7 mouse cellular contexts compared by ENCODE assay signal in the genomic region with DNA sequence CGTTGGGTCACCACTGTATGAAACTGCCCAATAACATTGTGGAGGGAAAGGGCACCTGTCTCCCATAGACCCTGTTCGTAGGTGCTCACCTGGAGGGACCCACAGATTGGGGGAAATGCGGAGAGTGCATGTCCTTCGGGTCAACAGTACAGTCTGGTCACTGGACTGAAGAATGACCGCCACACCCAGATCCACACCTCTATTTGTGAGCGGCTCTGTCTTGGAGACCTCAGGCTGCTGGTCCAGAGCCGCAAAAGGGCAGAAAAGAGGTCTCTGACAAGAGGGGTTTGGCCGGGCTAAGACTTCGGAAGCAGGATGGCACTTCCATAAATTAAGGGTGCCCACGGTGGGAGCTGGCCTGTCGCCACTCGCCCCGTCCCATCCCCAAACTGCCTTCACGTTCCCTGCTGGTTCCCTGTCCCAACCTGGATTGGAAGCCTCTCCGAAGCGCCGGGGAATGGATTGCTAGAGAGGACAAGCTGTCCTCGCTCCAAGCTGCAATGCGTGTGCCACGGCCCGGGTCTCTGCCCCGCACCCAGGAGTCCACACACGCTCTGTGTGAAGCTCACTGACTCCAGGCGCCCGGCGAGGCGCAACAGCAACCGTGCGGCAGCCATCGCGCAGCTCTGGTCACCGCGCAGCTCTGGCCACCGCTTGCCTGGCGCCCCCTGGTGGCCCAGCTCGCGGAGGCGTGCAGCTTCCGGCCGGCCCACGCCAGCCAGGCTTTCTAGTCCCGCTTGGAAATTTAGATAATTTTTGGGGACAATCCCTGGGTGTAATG. TPM values are rescaled to one million over a fixed set of nuclear protein-coding genes. Genes with fewer than 3 reads are reported as not detected.
A peak's percentile ranks its signal among the peaks of the same experiment; 100 is the strongest.
DNase-seq lines count a peak whose midpoint lies in the region; ATAC-seq and TF ChIP-seq lines count a peak whose summit lies in the region.

A gene (minus strand): TSS at position 660 of the 781 bp plus-strand sequence.

- peak; percentile 84 for ATAC-seq in granulocyte monocyte progenitor cell, adult 5-6 weeks (replicated peaks; ENCODE audit: poor library complexity, severe bottlenecking)
- ATAC-seq in intestine, postnatal 0 days = peak; percentile 64
- ATAC-seq in midbrain, embryonic 12.5 days (ENCODE audit: low FRiP score, low read depth) = peak; percentile 89

- H3K36me3 ChIP-seq in intestine, postnatal 0 days (ENCODE audit: control insufficient read depth, insufficient read depth) = peaks cover 50% of the 10 kb centered on the region
- H3K36me3 ChIP-seq in limb, embryonic 10.5 days = peaks cover 72% of the 10 kb centered on the region
- H3K36me3 ChIP-seq in midbrain, embryonic 12.5 days = peaks cover 50% of the 10 kb centered on the region

- TF ChIP-seq CTCF in intestine, postnatal 0 days (IDR thresholded peaks at IDR 0.05; ENCODE audit: low read depth) = peak; percentile 99

- H3K9me3 ChIP-seq in intestine, postnatal 0 days (ENCODE audit: control insufficient read depth) = no peaks in the 10 kb centered on the region
- H3K9me3 ChIP-seq in limb, embryonic 10.5 days (replicated peaks) = no peaks in the 10 kb centered on the region
- no peaks in the 10 kb centered on the region for H3K9me3 ChIP-seq in midbrain, embryonic 12.5 days

- peak within 1 kb of the TSS; percentile 36 for H3K4me3 ChIP-seq in intestine, postnatal 0 days (ENCODE audit: low read depth, low read length)
- H3K4me3 ChIP-seq in limb, embryonic 10.5 days = peak within 1 kb of the TSS; percentile 64
- peak within 1 kb of the TSS; percentile 51 for H3K4me3 ChIP-seq in midbrain, embryonic 12.5 days

- peak; percentile 94 for DNase-seq in adrenal gland, postnatal 10 days
- DNase-seq in embryo, embryonic 9.5 days (ENCODE audit: extremely low spot score) = peak; percentile 82
- peak; percentile 92 for DNase-seq in limb, embryonic 10.5 days (ENCODE audit: low spot score)
- peak; percentile 89 for DNase-seq in right cerebral cortex, postnatal 4 days

- H3K27me3 ChIP-seq in intestine, postnatal 0 days (replicated peaks; ENCODE audit: control insufficient read depth, insufficient read depth, low read length) = 0 out of 2 replicates have a peak, but pooled peaks cover 3% of the 10 kb centered on the region
- peaks cover 17% of the 10 kb centered on the region for H3K27me3 ChIP-seq in limb, embryonic 10.5 days (ENCODE audit: low read depth, poor library complexity, severe bottlenecking)
- peaks cover 16% of the 10 kb centered on the region for H3K27me3 ChIP-seq in midbrain, embryonic 12.5 days

- peaks cover 4% of the 10 kb centered on the region; the same call in 1 of the 2 replicates for H3K4me1 ChIP-seq in intestine, postnatal 0 days (replicated peaks; ENCODE audit: control insufficient read depth, insufficient read depth, low read length)
- peaks cover 12% of the 10 kb centered on the region for H3K4me1 ChIP-seq in limb, embryonic 10.5 days
- H3K4me1 ChIP-seq in midbrain, embryonic 12.5 days = peaks cover 7% of the 10 kb centered on the region; the same call in 1 of the 2 replicates

- no peak within 1 kb of the TSS for H3K27ac ChIP-seq in intestine, postnatal 0 days (ENCODE audit: low read depth, low read length)
- peak within 1 kb of the TSS; percentile 78 for H3K27ac ChIP-seq in limb, embryonic 10.5 days
- H3K27ac ChIP-seq in midbrain, embryonic 12.5 days (replicated peaks) = no peak within 1 kb of the TSS

- 5% methylated on average over 42 of the region's 42 CpGs for WGBS in intestine, postnatal 0 days
- 5% methylated on average over 42 of the region's 42 CpGs for WGBS in limb, embryonic 10.5 days
- WGBS in midbrain, embryonic 12.5 days = 6% methylated on average over 42 of the region's 42 CpGs

- peak within 1 kb of the TSS; percentile 23; the same call in 1 of the 2 replicates for H3K9ac ChIP-seq in intestine, postnatal 0 days (ENCODE audit: low read depth, low read length)
- H3K9ac ChIP-seq in midbrain, embryonic 12.5 days (replicated peaks) = peak within 1 kb of the TSS; percentile 65

- peak within 1 kb of the TSS; percentile 73 for H3K4me2 ChIP-seq in intestine, postnatal 0 days (replicated peaks; ENCODE audit: low read depth)
- peak within 1 kb of the TSS; percentile 93 for H3K4me2 ChIP-seq in midbrain, embryonic 12.5 days (replicated peaks)

RNA-seq across cellular contexts. Expression of the gene that starts here (rescaled TPM):
- 1 to 10 TPM; 3.1 to 5.3 TPM for total RNA-seq in adrenal gland, postnatal 10 days (2021)
- not detected in 2 replicates for total RNA-seq in granulocyte monocyte progenitor cell, adult 5-6 weeks (2014; fragmentation: Nextera tagmentation)
- total RNA-seq in granulocyte monocyte progenitor cell, adult 5-6 weeks (2017) = 0.31 TPM in 1 of 2 replicates, not detected in the other
- 2.2 and 2.8 TPM in 2 replicates for polyA plus RNA-seq in intestine, postnatal 0 days (2015; fragmentation: Nextera tagmentation; extraction: Ambion mirVana)
- 9.1 and 9.6 TPM in 2 replicates for polyA plus RNA-seq in limb, embryonic 10.5 days (2016; fragmentation: Nextera tagmentation; extraction: Ambion mirVana)
- 12.6 and 13.0 TPM in 2 replicates for polyA plus RNA-seq in midbrain, embryonic 12.5 days (2016; fragmentation: Nextera tagmentation; extraction: Ambion mirVana)

Comparison
In these comparisons a context has a peak if more than half of its experiments do, and no peak if none do; other contexts are left out.
1. Peak in ATAC-seq in granulocyte monocyte progenitor cell, adult 5-6 weeks; RNA of the gene not detected or under 1 TPM.